Mouse (Mus musculus): ENCODE data around the gene Gga1.

DNA sequence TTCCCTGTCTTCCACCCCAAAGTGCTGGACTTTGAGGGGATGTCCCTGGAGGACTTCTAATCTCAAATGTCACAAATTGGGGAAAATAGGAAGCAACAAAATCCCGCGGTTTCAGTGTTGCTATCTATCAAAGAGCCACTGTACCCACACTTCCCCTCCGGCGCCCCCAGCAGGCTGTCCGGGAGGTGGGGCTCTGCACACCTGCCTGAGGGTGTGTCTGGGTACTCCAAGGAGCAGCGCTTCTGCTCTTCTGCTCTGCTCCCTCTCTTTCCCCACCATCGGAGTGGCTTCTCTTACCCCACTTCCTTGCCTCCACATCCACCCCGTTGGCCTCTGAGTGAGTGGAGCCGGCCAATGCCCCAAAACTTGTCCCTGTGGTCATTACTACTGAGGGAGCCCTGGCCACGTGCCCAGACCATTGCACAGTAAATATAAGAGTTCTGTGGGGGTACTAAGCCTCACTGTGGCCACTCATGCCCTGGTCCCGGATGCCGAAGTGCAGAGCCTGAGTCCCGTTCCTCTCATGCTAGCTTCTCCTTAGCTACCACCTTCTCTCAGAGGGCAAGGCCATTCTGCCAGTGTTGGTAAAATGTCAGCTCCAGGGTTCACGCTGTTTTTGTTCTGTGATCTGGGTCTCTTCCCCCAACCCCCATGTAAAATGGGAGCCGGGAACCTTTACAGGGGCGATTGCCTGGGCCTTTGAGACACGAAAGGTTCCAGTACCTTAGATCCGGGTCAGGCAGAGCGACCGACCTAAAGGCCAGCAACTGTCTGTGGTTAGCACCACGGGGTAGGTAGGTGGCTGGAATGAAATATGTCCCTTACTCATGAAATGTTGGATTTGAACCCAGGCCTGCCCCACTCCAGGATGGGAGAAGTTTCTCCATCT is 33.2 kb upstream of the Gga1 start:
- TF ChIP-seq CTCF (IDR thresholded peaks at IDR 0.05; ENCODE audit: control insufficient read depth, insufficient read depth, low read length): no peak
- TF ChIP-seq POLR2A (IDR thresholded peaks at IDR 0.05; ENCODE audit: borderline replicate concordance, control insufficient read depth, low read depth, low read length): no peak
